Mouse (Mus musculus) ovary, postnatal 10 days (tissue): ENCODE results near the gene Six1.
"Not testable (repeated sequence)": the region's sequence is repeated elsewhere in the genome, so short reads cannot be mapped to it uniquely, and the experiment has no call there.

Experiments used
- DNase-seq: peaks from one replicate; pipeline ENCODE4 v3.0.0; 2022; ENCODE audit warnings: low spot score

The Six1 gene

DNA sequence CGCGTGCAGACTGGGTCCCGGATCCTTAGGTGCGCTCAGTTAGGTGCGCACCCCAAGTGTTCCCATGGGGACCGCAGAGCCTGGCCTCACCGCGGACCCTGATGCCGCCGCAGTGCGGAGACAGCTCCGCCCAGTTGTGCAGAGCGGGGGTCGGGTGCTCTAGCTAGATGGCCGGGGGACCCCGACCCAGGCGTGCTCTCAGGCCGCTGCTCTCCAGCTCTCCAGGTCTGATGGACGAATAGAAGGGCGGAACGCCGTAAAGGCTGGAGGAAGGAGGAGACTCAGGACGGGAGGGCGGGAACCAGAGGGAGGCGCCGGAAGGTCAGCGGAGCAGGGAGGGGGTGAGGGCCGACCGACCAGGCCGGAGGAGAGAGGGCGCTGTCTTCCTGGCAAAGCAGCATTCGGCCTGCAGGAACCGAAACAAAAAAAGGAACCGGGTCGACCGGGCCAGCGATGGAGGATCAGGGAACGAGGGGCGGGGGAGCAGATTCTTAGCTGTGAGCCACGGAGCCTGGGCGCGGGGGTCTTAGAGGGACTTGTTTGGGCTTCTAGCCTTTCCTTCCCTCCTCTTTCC is at the start of gene Six1:
Gene Six1, minus strand, starts transcription at position 220 of the 574 bp plus-strand sequence.
- peak; percentile 36 for DNase-seq

DNA sequence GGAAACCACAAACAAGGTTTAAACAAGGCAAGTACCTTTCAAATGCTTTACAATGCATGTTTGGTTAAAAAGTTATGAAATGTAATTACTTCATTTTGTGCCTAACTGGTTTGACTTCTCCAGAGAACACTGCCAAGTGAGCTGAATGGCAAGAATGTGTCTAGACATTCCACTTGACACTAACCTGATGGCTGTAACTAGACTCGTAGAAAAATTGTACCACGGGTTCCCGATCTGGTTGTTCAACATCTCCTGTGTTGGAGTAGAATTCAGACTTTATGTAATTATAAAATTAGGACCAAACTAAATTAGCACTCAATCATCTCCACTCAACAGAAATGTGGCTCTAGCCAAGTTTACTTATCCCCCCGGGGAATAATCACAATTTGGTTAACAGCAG is 44.9 kb upstream of the Six1 start:
- no peak for DNase-seq

DNA sequence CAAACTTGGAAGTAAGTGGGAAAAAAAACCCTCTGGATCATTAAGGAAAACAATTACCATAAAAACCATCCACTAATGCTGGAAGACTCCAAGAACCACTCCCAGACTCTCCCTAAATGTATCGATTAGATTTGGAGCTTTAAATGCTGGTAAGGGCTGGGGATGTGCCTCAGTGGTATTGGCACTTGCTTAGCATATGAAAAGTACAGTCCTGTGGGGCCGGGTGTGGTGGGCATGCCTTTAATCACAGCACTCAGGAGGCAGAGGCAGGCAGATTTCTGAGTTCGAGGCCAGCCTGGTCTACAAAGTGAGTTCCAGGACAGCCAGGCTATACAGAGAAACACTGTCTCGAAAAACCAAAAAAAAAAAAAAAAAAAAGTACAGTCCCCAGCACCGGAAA is 42.5 kb upstream of the Six1 start:
- DNase-seq = not testable (repeated sequence)

DNA sequence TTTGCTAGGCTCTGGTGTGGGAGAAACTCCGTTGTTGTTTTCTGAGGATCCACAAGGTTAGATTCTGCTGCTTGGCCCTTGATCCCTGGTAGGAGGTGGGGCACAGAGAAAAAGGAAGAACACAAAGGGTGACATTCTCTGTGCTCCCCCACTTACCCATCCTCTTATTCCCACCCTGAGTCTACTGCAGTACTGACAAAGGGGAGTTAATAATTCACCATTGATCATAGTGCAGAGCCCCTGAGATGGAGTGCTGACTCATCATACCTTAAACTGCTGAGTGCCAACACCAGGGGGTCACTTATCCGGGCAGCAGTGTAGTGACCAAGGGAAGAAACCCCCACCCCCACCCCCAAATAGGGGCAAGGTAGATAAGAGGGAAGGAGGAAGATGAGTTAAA is 40.9 kb upstream of the Six1 start:
- DNase-seq = no peak

DNA sequence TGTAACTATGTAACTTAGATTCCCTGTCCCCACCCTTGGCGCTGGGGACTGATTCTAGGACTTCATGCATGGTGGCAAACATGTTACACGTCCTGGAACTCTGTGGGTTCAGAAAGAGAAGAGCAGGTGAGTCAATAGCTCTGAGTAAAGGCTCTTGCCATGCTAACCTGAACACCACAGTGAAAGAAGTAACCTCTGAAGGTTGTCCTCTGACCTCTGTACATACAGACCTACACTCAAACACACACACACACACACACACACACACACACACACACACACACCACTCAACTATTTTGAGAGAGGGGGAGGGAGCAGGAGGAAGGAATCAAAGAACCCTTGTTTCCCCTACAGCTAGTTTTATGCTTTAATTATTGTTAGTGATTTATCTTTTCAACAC is 40.5 kb upstream of the Six1 start:
- no peak for DNase-seq

DNA sequence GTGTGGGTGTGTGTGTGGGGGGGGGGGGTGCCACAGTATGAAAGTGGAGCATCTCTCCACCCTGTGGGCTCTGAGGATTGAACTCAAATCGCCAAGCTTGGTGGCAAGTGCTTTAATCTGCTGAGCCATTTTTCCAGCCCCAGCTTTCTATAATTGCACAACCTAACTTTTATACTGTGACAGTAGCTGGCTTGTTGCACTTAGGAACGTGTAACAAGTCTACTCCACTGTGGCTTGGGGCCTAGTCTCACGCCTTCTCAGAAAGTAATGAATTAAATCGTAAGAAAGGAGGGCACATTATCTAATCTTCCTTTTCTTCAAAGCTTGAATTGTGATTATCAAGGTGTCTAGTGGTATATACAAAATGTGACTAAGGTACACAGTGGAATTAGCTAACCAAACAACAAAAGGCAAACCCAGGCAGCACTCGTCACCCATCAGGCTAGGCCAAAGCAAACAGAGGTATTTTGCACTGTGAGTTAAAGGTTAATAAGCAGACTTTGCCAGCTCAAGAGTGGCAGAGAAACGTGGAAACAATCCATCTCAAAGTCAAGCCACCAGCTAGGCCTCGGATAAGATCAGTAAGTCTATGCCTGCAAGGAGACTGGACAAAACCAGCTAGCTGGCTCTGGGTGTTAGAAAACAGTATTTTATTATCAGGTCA is 37.1 kb upstream of the Six1 start:
- DNase-seq = no peak

DNA sequence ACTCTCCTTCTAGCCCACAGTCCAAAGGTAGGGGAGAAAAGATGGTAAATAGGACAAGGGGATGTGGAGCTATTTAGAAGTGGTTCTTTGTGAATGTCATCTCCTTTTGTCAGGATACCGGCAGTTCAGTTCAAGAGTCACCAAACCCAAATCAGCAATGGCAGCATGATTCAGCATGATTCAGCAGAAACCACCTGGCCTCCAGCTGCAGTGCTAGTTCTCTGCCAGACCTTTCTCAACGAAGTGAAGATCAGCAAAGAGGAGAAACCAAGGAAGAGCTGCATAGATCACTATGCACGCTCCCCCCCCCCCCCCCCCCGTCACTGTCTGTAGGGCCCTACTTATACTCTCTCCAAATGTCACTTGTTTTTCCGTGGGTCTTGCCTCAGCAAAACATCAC is 35.2 kb upstream of the Six1 start:
- DNase-seq = no peak

DNA sequence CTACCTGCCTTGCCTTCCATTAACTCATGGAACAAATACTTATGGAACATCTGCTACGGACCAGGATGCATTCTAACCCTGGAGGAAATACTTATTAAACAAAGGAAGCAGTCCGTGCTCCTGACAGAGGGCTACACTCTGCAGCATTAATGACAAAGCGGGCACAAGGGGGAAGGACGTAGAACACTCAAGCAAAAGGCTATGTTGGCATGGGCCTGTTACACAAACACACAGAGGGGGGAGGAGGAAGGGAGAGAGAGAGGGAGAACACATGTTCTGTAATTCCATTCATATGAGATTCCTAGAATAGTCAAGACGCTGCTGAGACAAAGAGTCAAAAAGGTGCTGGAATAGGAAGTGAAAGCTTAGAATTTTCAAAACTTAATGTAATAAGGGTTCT is 34.8 kb upstream of the Six1 start:
- DNase-seq = no peak

DNA sequence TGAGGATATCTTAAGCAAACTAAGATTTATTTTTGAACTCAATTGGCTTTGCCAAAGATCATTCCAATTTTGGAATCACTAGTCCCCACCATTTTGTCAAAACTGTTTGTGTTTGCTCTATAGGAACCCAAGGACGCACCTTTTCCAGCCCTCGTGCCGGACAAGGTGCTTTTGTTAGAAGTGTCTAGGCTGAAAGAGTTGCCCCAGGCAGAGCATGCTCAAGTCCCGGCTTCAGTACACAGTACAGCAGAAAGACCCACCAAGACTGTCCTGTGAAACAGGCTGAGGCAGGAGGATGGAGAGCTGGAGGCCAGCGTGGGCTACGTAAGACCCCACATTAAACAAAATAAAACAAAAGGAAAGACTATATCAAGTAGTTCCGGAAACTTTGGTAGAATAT is 33.4 kb upstream of the Six1 start:
- no peak for DNase-seq

DNA sequence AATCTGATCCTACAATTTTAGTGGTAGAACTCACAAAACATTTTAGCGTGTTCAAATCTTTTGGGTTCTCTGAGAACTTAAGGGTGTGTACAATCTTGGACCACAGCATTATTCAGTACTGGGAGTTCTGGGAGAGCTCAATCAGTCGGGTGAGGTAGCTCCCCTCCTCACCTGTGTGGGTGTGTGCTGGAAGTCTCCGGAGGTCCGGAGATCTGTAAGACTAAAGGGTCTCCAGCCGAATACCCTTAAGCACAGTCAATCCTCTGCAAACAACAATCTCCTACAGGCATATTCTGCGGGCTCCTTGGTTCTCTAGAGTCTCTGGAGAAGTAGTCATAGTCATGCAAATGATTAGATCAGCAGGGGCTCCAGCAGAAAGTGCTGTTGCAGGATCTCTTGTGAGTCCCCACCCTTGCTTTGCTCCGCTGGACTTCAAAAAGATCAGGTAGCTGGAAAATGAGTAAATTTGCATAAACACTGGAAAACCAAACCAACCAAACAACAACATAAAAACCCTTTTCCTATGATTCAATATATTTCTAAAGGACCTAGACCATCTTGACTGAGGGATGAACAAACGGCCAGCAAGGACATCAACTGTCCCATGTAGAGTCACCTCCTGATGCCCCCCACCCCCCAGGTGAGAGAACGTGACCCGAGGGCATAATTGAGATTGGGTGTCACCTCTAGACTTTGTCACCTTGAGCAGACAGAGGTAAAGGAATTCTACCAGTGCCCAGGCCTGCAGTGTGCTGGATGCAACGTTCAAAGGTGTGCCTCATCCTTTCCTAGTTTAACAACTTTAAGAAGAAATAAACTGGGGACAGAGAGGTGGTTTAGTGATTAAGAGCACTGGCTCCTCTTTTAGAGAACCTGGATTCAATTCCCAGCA is 32.3 kb upstream of the Six1 start:
- no peak for DNase-seq

DNA sequence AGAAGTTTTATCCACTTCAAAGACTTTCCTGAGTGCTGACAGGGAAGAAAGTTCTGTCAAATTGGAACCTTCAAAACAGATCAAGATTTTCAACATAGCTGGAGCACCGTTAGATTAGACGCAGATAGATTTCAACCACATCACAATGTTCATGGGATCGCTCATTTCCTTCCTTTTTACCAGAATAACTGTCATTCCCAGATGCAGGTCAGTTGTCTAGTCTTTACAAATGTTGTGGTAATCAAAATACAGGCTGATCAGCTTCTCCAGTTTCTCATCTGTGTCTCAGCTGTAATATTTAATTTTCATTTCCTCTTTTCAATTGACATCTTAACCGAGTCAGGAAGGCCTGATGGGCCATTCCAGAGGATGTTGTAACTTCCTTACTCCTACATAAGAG is 30.1 kb upstream of the Six1 start:
- no peak for DNase-seq

DNA sequence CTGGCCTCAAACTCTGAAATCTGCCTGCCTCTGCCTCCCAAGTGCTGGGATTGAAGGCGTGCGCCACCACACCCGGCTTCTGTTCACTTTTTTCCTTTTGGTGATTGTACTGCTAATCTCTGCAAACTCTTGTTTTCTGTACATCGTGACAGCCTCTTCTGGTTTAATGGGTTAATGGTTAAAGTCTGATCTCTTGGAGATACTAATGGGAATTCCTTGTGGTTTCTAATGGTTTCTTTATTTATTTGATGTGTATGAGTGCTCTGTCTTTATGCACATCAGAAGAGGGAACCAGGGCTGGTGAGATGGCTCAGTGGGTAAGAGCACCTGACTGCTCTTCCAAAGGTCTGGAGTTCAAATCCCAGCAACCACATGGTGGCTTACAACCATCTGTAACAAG is 28.1 kb upstream of the Six1 start:
- not testable (repeated sequence) for DNase-seq

DNA sequence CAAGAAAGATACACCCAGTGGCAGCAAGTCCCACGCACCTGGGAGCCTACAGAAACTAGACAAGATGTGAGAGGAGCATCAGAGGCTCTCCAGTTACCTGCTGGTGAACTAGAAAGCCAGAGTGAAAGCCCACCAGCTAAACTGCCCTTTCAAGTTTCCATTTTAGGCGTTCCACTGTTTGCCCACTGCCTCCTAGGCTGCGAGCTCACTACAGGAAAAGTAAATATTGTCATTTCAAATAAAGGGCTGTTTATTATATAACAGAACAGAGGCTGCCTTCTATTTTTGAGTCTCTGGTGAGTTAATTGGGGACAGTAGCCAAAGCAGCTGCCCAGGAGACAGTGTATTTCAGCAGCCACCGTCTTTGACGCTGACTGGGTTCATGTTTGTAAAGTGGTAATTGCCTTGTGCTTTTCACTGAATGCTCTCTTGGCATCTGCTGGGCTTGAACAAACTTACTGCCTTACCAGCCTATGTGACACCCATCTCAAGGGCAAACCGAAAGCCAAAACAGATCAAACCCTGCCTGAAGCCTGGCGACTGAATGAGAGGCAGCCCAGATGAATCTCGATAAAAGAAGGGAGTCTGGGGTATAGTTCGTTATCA is 7.2 kb upstream of the Six1 start:
- DNase-seq = no peak

DNA sequence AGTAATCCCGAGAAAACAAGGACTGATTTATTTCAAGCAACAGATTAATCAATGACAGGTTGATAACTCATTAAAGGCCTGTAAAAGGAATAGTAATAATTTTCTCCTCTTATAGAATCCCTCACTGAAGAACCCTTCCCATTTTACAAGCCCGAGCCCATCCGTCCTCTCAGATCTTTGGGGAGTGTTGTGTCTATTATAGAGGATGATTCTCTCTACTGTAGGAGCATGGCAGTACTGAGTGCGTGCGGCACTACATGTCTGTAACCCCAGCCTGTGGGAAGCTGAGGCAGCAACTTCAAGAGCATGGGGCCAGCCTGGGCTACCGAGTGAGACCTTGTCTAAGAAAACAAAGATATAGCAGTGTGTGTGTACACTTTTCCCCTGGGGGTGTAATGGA is 3.8 kb upstream of the Six1 start:
- DNase-seq = no peak

DNA sequence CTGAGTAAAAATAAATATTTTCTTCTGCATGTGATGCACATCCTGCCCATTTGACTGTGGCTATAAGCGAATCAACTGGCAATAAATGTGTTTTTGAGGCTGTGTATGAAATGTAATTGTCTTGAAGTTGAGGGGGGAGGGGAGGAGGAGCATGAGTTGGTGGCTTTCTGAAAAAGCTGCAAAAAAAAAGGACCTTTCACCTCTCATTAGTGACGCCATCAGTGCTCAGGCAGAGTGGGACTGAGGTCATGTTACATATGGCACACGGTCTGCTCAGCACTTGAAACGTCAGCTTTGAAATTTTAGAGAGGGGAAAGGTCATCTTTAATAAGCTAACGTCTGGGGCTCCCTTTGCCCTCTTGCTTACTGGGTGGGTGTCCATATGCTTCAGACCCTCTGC is 1.8 kb upstream of the Six1 start:
- DNase-seq = no peak

DNA sequence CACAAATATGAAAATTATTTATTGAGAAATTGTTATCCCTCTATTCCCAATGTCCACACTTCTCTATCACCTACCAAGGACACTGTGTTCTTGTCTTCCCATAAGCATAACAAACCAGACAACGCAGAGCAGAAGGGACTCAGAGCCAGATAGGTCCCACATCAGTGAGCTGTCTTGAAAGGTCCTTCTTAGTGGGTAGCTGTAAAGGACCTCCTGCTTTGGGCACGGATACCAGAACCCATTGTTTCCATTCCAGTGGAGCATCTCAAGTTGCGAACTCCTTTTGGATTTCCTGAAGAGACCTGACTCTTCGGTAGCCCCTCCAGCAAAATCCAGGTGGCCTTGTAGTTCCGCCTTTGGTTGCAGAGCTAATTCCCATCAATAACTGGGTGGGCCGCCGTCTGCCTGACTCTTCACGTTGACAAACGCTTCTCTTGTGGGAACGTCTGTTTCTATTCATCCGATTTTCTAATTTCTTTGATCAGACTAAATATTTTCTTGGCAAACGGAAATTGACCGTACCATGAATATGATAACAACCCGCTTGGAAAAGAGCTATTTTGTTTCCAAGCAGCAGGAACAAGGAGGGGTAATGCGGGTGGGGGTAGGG is 994 bp upstream of the Six1 start:
- no peak for DNase-seq

DNA sequence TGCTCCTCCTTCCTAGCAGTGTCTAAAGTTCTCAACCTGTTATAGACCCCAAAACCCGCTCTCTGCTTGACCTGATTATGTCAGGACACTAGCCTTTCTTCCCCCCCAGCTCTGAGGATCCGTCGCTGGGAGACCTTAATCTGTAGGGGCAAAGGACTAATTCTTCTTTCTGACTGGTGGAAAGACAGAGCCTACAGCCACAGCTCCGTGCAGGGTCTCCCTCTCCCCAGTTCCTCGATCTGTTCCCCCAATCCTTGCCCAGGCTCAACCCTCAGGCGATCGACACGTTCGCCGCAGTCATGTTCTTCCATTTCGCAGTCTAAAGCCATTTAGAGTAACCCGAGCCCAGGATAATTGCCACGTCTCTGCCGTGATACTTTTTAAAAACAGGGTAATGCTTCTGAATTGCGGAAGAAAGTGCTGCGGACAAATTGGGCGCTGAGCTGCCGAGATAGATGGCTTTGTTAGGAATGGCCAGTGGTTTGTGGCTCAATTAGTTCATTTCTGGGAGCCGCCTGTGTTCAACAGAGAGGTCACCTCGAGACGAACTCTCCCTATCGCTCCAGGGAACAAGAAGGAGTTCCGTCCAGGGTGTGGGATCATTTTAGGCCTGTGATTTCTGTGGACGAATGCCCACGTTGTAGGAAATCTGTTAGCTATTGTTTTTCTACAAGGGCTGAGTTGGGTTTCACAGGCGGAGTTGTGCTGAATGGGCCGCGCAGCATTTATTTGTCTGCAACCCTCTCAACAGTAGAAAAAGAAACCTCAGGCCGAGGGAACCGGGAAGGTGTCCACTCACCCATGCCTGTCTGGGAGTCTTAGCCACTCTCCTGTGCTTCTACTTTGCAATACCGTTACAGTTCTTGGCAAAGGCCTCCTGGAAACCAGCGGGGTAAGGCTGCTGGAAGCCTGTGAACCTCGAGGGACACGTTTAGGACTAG is 766 bp downstream of the Six1 start:
- no peak for DNase-seq

DNA sequence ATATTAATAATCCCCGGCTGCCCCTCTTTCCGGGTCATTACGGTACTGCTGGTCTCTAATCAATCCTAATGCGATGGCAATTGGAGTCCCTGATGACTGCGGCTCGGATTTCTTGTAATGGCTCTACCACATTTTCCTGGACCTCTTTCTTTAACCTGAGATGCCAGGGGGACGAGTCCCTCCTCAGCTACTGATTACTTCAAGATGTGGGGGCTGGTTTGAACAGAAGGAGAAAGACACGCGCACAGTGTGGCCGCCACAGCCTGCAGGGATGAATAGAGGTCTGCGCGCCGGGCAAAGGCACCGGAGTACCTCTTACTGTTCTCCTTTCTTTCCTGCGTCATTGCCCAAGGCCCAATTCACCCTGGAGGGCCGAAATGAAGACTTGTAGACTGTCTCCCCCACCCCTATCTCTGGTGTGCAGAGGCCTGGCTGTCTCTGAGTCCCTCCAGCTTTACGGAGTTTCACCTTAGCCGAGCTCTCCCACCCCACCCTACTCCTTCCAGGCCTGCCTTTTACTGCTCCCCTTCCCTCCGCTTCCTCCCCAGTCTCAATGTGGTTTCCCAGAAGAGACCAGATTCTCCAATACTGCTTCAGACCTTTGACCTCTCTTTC is 1.5 kb downstream of the Six1 start:
- DNase-seq = no peak

DNA sequence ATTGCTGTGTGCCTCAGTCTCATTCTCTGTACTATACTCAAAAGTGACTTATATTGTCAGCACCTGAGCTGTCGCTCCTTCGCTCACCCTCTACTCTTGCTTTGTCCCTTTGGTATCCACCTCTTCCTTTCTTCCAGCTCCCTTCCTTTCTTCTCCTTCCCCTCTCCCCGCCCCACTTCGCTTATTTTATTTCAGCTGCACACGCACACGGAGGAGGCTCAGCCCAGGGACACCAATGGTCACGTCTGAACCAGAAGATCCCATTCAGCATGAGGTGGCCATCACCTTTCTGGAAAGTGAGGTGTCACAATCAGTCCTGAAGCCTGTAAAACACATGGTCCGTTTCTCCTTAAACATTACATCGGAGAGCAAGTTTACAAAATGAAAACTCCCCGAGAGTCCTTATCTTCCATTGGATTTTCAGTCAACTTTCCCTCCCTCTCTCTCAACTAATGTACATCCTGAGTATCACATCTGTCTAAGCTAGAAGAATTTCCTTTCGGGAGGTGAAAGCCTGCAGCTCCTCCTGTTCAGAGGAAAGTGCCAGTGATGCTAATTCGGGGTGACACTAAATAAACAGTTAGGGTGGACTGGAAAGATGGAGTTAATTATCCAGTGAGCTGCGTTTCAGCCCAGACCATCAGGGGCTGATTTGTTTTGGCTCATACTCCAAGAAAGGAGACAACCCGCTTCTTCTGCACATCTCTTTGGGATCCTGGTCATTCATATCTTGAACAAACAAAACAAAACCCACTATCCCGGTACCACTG is 2.7 kb downstream of the Six1 start:
- no peak for DNase-seq

DNA sequence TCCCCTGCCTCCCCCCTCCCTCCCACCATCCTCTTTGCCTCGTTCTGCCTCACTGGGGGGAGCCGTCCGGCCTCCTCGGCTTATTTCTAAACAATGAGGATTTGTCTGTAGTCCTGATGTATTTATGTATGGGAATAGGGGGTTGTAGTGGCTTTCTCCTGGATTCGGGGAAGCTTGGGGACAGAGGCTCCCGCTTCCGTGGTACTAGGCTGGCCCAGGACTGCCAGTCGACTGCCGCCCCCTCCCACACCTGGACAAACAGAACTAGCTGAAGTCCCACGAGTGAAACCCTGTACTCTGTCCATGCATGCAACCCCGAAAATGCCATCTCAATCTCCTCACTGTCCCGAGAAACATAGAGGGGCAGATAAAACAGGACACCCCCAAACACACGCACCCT is 3.4 kb downstream of the Six1 start:
- no peak for DNase-seq
